Mouse (Mus musculus) frontal cortex, postnatal 36 days (tissue): ENCODE measurements at regions not wholly inside any gene's neighbourhood (a gene's known extent, or its start where the extent isn't known, plus 50 kb on each side); places are given as distances from the start of the nearest gene placed in this dataset.
"Not testable (repeated sequence)": the region's sequence is repeated elsewhere in the genome, so short reads cannot be mapped to it uniquely, and the experiment has no call there.

Experiments used
- DNase-seq, 2 experiments: peaks; one replicate each; pipeline ENCODE4 v3.0.0; 2022; ENCODE audit warnings: low spot score in 2 of 2

DNA sequence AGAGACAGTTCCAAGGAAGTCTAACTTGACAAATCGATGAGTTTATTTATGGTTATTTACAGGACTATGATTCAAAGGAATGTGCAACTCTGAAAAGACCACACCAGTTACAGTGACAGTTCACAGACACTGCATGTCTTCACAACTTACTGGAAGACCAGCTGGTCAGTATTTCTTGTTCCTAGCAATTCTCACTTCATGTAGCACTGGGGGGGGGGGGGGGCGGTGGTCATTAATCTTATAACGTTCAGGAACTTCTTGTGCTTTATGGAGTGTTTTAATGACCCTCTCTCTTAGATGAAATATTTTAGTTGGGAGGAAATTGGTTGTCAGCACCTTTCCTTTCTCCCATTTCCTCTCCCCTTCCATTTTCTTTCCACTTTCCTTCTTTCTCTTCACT lies 1752.1 kb upstream of the Cntnap5a start:
- DNase-seq: no peak

- no peak for DNase-seq
Observed at GRCm38 (mm10) chr1:113958016-113958751, 1726.4 kb upstream of the Cntnap5a start.

GRCm38 (mm10) chr1:113959267-113959666 lies 1725.3 kb upstream of the Cntnap5a start:
- not testable (repeated sequence) for DNase-seq

DNA sequence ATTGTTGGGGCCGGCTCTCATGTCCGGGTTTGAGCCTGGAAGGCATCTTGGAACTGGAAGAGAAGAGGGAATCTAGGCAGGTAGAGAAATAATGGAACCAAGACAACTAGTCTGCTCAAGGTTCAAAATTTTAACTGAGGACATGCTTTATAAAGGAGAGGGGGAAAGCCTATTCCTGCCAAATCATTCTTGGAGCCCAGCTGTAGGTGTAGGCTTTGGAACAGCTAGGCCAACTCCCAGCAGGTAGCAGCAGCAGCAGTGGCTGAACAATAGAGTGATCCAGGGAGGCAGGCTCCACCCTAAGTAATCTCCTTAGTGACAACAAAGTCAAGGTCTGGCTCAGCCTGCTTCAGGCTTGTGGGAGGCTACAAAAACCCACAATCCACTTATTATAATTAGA lies 1720.6 kb upstream of the Cntnap5a start:
- DNase-seq: not testable (repeated sequence)

DNA sequence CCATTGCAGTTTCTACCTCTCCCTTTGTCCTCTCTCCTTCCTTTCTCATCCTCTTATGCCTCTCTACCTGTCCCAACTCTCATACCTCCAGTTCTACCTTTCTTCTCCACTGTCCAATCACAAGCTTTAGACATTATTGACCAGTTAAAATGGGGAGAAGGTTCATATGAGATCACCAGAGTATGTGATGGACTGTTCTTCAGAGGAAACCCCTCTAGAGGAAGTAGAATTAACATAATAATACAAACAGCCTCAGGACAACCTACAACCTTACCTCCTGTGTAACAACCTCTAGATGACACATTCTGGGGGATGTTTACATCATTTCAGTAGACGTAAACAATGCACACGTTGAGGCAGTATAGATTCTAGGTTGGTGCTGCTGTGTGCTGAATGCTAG lies 1720.1 kb upstream of the Cntnap5a start:
- DNase-seq: no peak

DNA sequence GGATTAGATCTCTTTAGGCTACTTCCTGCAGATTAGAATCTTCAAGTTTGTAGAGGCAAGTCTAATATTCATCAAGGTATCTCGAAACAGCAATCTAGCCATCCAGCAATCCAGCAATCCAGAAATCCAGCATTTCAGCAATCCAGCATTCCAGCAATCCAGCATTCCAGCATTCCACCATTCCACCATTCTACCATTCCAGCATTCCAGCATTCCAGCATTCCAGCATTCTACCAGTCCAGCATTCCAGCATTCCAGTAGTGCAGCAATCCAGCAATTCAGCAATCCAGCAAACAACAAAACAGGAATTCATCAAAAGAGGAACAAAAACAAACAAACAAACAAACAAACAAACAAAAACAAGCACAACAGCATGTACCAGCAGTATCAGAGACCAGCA lies 1713.9 kb upstream of the Cntnap5a start:
- DNase-seq: no peak

GRCm38 (mm10) chr1:113980111-113980510 lies 1704.4 kb upstream of the Cntnap5a start:
- no peak for DNase-seq

GRCm38 (mm10) chr1:113989676-113990296 lies 1694.8 kb upstream of the Cntnap5a start:
- no peak for DNase-seq

DNA sequence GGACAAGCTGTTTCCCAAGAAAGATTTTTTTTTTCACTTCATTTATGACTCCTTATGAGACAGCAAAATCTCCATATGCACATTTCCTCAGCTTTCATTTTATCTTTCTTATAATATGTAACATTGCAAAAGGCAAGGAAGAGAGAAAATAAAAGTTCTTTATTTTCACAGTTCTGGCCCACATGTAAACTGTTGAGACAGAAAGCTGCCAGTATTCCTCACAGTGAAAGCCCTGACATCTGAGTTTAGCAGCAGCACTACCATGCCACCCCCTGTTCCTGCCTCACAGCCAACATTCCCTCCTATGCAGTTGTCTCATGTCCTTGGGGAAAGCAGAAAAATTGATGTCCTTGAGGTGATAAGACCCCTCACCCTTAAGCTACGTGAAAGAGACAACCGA lies 1692.1 kb upstream of the Cntnap5a start:
- DNase-seq: peak; percentile 3 to 10

- DNase-seq: no peak
Observed at GRCm38 (mm10) chr1:114037877-114038276, 1646.7 kb upstream of the Cntnap5a start.

- no peak for DNase-seq
Observed at GRCm38 (mm10) chr1:114039383-114039782, 1645.2 kb upstream of the Cntnap5a start.

GRCm38 (mm10) chr1:114063097-114063496 lies 1621.5 kb upstream of the Cntnap5a start:
- no peak for DNase-seq

- DNase-seq: no peak
Observed at GRCm38 (mm10) chr1:114074506-114074905, 1610.0 kb upstream of the Cntnap5a start.
